Mouse (Mus musculus) small intestine, adult 2 months (tissue): ENCODE measurements around the gene Dennd6a.

Experiments
- CTCF ChIP-seq: fragments of 200-500 bp; IDR thresholded peaks from 2 replicates; pipeline ENCODE4 v1.5.1; 2012; ENCODE audit warnings: low read depth, mild to moderate bottlenecking, control low read depth, inconsistent platforms, low read length, moderate library complexity, mixed read lengths; ENCODE audit not compliant: insufficient replicate concordance, insufficient read length; ENCODE audit errors: extremely low read depth
- POLR2A ChIP-seq: fragments of 200-500 bp; IDR thresholded peaks from 2 replicates; pipeline ENCODE4 v1.6.1; 2012; ENCODE audit warnings: low read depth, mild to moderate bottlenecking, control low read depth, inconsistent platforms, low read length, moderate library complexity

DNA sequence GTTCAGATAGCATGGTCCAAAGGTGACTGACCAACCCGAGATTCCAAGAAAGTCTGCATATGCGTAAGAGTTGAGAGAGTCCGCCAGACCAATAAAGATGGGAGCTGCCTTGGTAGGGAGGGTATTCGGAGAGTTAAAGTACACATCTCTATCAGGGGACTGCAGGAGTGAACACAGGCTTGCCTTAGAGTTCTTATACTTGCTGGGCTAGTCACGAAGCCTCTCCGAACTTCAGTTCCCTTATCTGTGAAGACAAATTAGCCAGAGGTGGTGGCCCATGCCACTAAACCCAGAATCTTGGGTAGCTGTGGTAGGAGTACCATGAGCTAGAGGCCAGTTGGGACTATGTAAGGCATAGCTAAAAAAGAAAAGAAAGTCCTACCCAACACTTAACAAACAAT, 5.1 kb downstream of the Dennd6a start:
- TF ChIP-seq CTCF (no peak), POLR2A (no peak; the same call in 1 of the 2 replicates)
